9 mouse cellular contexts compared by ENCODE assay signal in genomic region chr11:115717660-115718390, GRCm38 (mm10). TPM values are rescaled to one million over a fixed set of nuclear protein-coding genes. Genes with fewer than 3 reads are reported as not detected.
A peak's percentile ranks its signal among the peaks of the same experiment; 100 is the strongest.
DNase-seq lines count a peak whose midpoint lies in the region; ATAC-seq lines count a peak whose summit lies in the region.
"Had no signal": no experiment of that assay in that cellular context is flagged by ENCODE, and none has a peak within 500 bp of the region (broad histone marks: within the 10 kb centered on the region; RNA-seq: fewer than 3 reads in every experiment).

No protein-coding gene starts in this region.

- no peaks in the 10 kb centered on the region for H3K27me3 ChIP-seq in midbrain, embryonic 14.5 days (ENCODE audit: control insufficient read depth, insufficient read depth, low read length)
- H3K27me3 ChIP-seq: limb, embryonic 13.5 days had no signal

- intact Hi-C loops in left cerebral cortex, postnatal 14 days (cut with DNase I): no loop called here

- no peak overlapping the region for H3K27ac ChIP-seq in midbrain, embryonic 14.5 days (replicated peaks; ENCODE audit: low read depth, low read length)
- H3K27ac ChIP-seq: limb, embryonic 13.5 days had no signal

- H3K36me3 ChIP-seq in midbrain, embryonic 14.5 days (ENCODE audit: control insufficient read depth, insufficient read depth, low read length): no peaks in the 10 kb centered on the region
- H3K36me3 ChIP-seq: limb, embryonic 13.5 days had no signal

- DNase-seq in cerebellum, postnatal 10 days: peak; percentile 48 to 53
- DNase-seq in cerebellum, postnatal 4 days (ENCODE audit: low spot score in 2 of 2): no peak
- DNase-seq in 416B (ENCODE audit: low read depth): peak; percentile 97
- DNase-seq in c-Kit-positive CD71-positive TER-119-positive erythroid progenitor cells, embryonic 14.5 days (ENCODE audit: low spot score): peak; percentile 57
- no peak for DNase-seq in midbrain, embryonic 14.5 days
- no peak for DNase-seq in left cerebral cortex, postnatal 14 days (ENCODE audit: low spot score in 2 of 2)

- no peak overlapping the region for H3K9ac ChIP-seq in midbrain, embryonic 14.5 days (replicated peaks; ENCODE audit: low read length)
- H3K9ac ChIP-seq: limb, embryonic 13.5 days had no signal

- no peaks in the 10 kb centered on the region for H3K9me3 ChIP-seq in midbrain, embryonic 14.5 days (ENCODE audit: control insufficient read depth, low read length)
- H3K9me3 ChIP-seq: limb, embryonic 13.5 days had no signal

- ATAC-seq in megakaryocyte-erythroid progenitor cell, adult 5-6 weeks (replicated peaks; ENCODE audit: low FRiP score, low TSS enrichment, poor library complexity, severe bottlenecking): peak; percentile 92
- no peak for ATAC-seq in activated CD4-positive, CD25-positive, alpha-beta regulatory T cell, adult 4 months
- no peak for ATAC-seq in midbrain, embryonic 14.5 days (ENCODE audit: low FRiP score, low TSS enrichment)

- H3K4me1 ChIP-seq in midbrain, embryonic 14.5 days (ENCODE audit: control insufficient read depth, insufficient read depth, low read length): no peaks in the 10 kb centered on the region

- H3K4me3 ChIP-seq in midbrain, embryonic 14.5 days (replicated peaks; ENCODE audit: low read depth, low read length): no peak overlapping the region
- H3K4me3 ChIP-seq: limb, embryonic 13.5 days had no signal

- 59% methylated on average over 8 of the region's 8 CpGs for WGBS in midbrain, embryonic 14.5 days

- H3K4me2 ChIP-seq in midbrain, embryonic 14.5 days (ENCODE audit: low read length): no peak overlapping the region
- H3K4me2 ChIP-seq: limb, embryonic 13.5 days had no signal

RNA-seq across cellular contexts. Expression of gene Grb2, which starts 9.4 kb away (rescaled TPM):
- 70.1 and 74.4 TPM in 2 replicates for total RNA-seq in megakaryocyte-erythroid progenitor cell, adult 5-6 weeks (2014; fragmentation: Nextera tagmentation)
- total RNA-seq in megakaryocyte-erythroid progenitor cell, adult 5-6 weeks (2017): 40.7 and 73.1 TPM in 2 replicates
- polyA plus RNA-seq in activated CD4-positive, CD25-positive, alpha-beta regulatory T cell, adult 4 months (2017; shearing (Covaris generic)): 10 to 100 TPM; 28.3 to 34.4 TPM
- 113 and 135 TPM in 2 replicates for polyA plus RNA-seq in midbrain, embryonic 14.5 days (2014; fragmentation: Nextera tagmentation; extraction: Ambion mirVana)
- 100 to 1,000 TPM; 183 to 190 TPM for total RNA-seq in left cerebral cortex, postnatal 14 days (2021)

RNA-seq across cellular contexts. Expression of gene Tmem94, which starts 47.4 kb away (rescaled TPM):
- total RNA-seq in megakaryocyte-erythroid progenitor cell, adult 5-6 weeks (2014; fragmentation: Nextera tagmentation): 29.0 and 44.6 TPM in 2 replicates
- total RNA-seq in megakaryocyte-erythroid progenitor cell, adult 5-6 weeks (2017): 15.1 and 31.5 TPM in 2 replicates
- 10 to 100 TPM in 1 of 2 experiments, 1 to 10 TPM in 1; 9.2 to 14.6 TPM for polyA plus RNA-seq in activated CD4-positive, CD25-positive, alpha-beta regulatory T cell, adult 4 months (2017; shearing (Covaris generic))
- polyA plus RNA-seq in midbrain, embryonic 14.5 days (2014; fragmentation: Nextera tagmentation; extraction: Ambion mirVana): 15.2 and 20.9 TPM in 2 replicates
- 10 to 100 TPM; 48.1 to 51.4 TPM for total RNA-seq in left cerebral cortex, postnatal 14 days (2021)

Comparison
In these comparisons a context has a peak if more than half of its experiments do, and no peak if none do; other contexts are left out.
1. DNase-seq: peak in cerebellum, postnatal 10 days (2 of 2), 416B (single experiment) and c-Kit-positive CD71-positive TER-119-positive erythroid progenitor cells, embryonic 14.5 days (single experiment); none in cerebellum, postnatal 4 days (0 of 2), midbrain, embryonic 14.5 days (single experiment) and left cerebral cortex, postnatal 14 days (0 of 2).